Mouse (Mus musculus): ENCODE measurements around the gene AC124108.1.

The AC124108.1 gene

GRCm38 (mm10) chr1:132165859-132166258, 25.4 kb upstream of the AC124108.1 start:
- no peak for DNase-seq

- DNase-seq = peak; percentile 30 to 45
Observed at GRCm38 (mm10) chr1:132168115-132168767, 23.0 kb upstream of the AC124108.1 start.

- no peak for DNase-seq
Observed at GRCm38 (mm10) chr1:132170698-132171097, 20.6 kb upstream of the AC124108.1 start.

- DNase-seq = no peak
Observed at GRCm38 (mm10) chr1:132171619-132172018, 19.6 kb upstream of the AC124108.1 start.

- no peak for DNase-seq
Observed at GRCm38 (mm10) chr1:132186303-132186702, 5.0 kb upstream of the AC124108.1 start.

GRCm38 (mm10) chr1:132188442-132189066, 2.7 kb upstream of the AC124108.1 start:
- DNase-seq = no peak

GRCm38 (mm10) chr1:132189231-132189630, 2.0 kb upstream of the AC124108.1 start:
- no peak for DNase-seq

GRCm38 (mm10) chr1:132190040-132190513, 1.2 kb upstream of the AC124108.1 start:
- peak; percentile 49 to 56 for DNase-seq

- peak in 1 of 2 experiments; percentile 35 for DNase-seq
Observed at GRCm38 (mm10) chr1:132190621-132191092, 600 bp upstream of the AC124108.1 start.

- peak in 1 of 2 experiments; percentile 4 for DNase-seq
Observed at GRCm38 (mm10) chr1:132191786-132192680, 776 bp downstream of the AC124108.1 start.

- no peak for DNase-seq
Observed at GRCm38 (mm10) chr1:132193806-132194205, 2.5 kb downstream of the AC124108.1 start.

GRCm38 (mm10) chr1:132194624-132195023, 3.4 kb downstream of the AC124108.1 start:
- DNase-seq = no peak

GRCm38 (mm10) chr1:132195100-132195499, 3.8 kb downstream of the AC124108.1 start:
- DNase-seq = no peak

GRCm38 (mm10) chr1:132195681-132196080, 4.4 kb downstream of the AC124108.1 start:
- DNase-seq = no peak

GRCm38 (mm10) chr1:132196337-132196736, 5.1 kb downstream of the AC124108.1 start:
- DNase-seq = no peak

GRCm38 (mm10) chr1:132197666-132198065, 6.4 kb downstream of the AC124108.1 start:
- DNase-seq = no peak

GRCm38 (mm10) chr1:132198401-132199071, 7.3 kb downstream of the AC124108.1 start:
- peak in 1 of 2 experiments; percentile 3 for DNase-seq

GRCm38 (mm10) chr1:132199244-132199643, 8.0 kb downstream of the AC124108.1 start:
- DNase-seq = no peak

- no peak for DNase-seq
Observed at GRCm38 (mm10) chr1:132199934-132200333, 8.7 kb downstream of the AC124108.1 start.

- DNase-seq = peak in 1 of 2 experiments; percentile 4
Observed at GRCm38 (mm10) chr1:132200562-132201510, 9.6 kb downstream of the AC124108.1 start.

- DNase-seq = peak in 1 of 2 experiments; percentile 3
Observed at GRCm38 (mm10) chr1:132201511-132201860, 10.2 kb downstream of the AC124108.1 start.
